Mouse (Mus musculus) neural tube, embryonic 14.5 days (tissue): Measurements from ENCODE around the gene Wdr24. TPM values are rescaled to one million over a fixed set of nuclear protein-coding genes. Genes with fewer than 3 reads are reported as not detected.

Experiments used
- ATAC-seq: fragments of 200-750 bp; cut with Nextera tagmentation; 2 replicates; pipeline ENCODE4 v1.8.0; 2017; ENCODE audit warnings: low read depth, mild to moderate bottlenecking, moderate TSS enrichment, moderate library complexity
- H3K27ac ChIP-seq: fragments of 300-500 bp; sonication (generic); 2 replicates; pipeline ENCODE4 v1.5.1; 2014; ENCODE audit warnings: low read depth, mild to moderate bottlenecking, control low read depth, low read length, moderate library complexity, mixed read lengths
- H3K27me3 ChIP-seq: fragments of 300-500 bp; sonication (generic); 2 replicates; pipeline ENCODE4 v1.6.1; 2014; ENCODE audit warnings: low read length; ENCODE audit not compliant: control insufficient read depth, insufficient read depth
- H3K36me3 ChIP-seq: fragments of 300-500 bp; sonication (generic); 2 replicates; pipeline ENCODE4 v1.6.1; 2014; ENCODE audit warnings: low read length, mixed read lengths; ENCODE audit not compliant: control insufficient read depth, insufficient read depth
- H3K4me1 ChIP-seq: fragments of 300-500 bp; sonication (generic); 2 replicates; pipeline ENCODE4 v1.6.1; 2014; ENCODE audit warnings: low read length; ENCODE audit not compliant: control insufficient read depth, insufficient read depth
- H3K4me2 ChIP-seq: fragments of 300-500 bp; sonication (generic); 2 replicates; pipeline ENCODE4 v1.6.1; 2014; ENCODE audit warnings: mild to moderate bottlenecking, low read depth, low read length, control low read depth
- H3K4me3 ChIP-seq: fragments of 300-500 bp; sonication (generic); 2 replicates; pipeline ENCODE4 v1.5.1; 2014; ENCODE audit warnings: low read depth, low read length, control low read depth, mixed read lengths
- H3K9ac ChIP-seq: fragments of 300-500 bp; sonication (generic); replicated peaks from 2 replicates; pipeline ENCODE4 v1.6.1; 2014; ENCODE audit warnings: low read depth, mild to moderate bottlenecking, control low read depth, low read length, mixed read lengths
- H3K9me3 ChIP-seq: fragments of 300-500 bp; sonication (generic); 2 replicates; pipeline ENCODE4 v1.6.1; 2016; ENCODE audit warnings: low read length; ENCODE audit not compliant: control insufficient read depth
- WGBS: fragments of 180-500 bp; shearing (Covaris S2); extraction: QIAGEN DNeasy Blood & Tissue Kit; methylation state at CpG from one replicate; pipeline ENCODE4 v1.1.7; 2014; 5-methylcytosine and 5-hydroxymethylcytosine counted together
- polyA plus RNA-seq: library from polyadenylated mRNA; unstranded; fragments of >200 nt; fragmentation: Nextera tagmentation; extraction: Ambion mirVana; gene quantifications from 2 replicates; pipeline ENCODE4 v1.2.1, GENCODE M21; 2014

Wdr24 gene
- 29.5 and 31.8 TPM in 2 replicates for polyA plus RNA-seq

DNA sequence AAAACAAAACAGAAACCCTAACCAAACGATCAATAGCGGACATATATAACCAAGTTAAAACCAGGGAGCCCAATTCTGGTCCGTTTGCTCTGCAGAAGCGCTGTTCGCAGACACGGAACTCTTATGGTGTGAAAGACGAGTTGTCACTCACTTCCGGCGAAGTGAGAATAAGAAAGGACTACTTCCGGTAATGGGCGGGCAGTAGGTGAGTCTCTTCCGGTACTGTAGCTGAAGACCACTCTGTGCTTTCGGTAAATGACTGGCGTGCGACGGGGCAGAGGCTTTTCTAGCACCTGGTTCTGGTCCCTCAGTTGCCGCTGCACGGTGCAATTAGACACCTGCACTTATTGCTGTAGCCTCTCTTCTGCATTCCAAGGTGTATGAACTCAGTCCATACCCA lies at the start of gene Wdr24:
Gene Wdr24 (plus strand): TSS at position 176 of the 400 bp plus-strand sequence.
- H3K4me3 ChIP-seq: peak within 1 kb of the TSS; percentile 54
- 0% methylated on average over 18 of the region's 18 CpGs for WGBS
- peaks cover 26% of the 10 kb centered on the region for H3K4me1 ChIP-seq
- H3K4me2 ChIP-seq: peak within 1 kb of the TSS; percentile 99
- peaks cover 11% of the 10 kb centered on the region; the same call in 1 of the 2 replicates for H3K36me3 ChIP-seq
- H3K9ac ChIP-seq: peak within 1 kb of the TSS; percentile 63
- H3K27me3 ChIP-seq: 0 out of 2 replicates have a peak, but pooled peaks cover under 1% of the 10 kb centered on the region
- H3K27ac ChIP-seq: peak within 1 kb of the TSS; percentile 53
- peak; percentile 75 for ATAC-seq
- no peaks in the 10 kb centered on the region for H3K9me3 ChIP-seq

DNA sequence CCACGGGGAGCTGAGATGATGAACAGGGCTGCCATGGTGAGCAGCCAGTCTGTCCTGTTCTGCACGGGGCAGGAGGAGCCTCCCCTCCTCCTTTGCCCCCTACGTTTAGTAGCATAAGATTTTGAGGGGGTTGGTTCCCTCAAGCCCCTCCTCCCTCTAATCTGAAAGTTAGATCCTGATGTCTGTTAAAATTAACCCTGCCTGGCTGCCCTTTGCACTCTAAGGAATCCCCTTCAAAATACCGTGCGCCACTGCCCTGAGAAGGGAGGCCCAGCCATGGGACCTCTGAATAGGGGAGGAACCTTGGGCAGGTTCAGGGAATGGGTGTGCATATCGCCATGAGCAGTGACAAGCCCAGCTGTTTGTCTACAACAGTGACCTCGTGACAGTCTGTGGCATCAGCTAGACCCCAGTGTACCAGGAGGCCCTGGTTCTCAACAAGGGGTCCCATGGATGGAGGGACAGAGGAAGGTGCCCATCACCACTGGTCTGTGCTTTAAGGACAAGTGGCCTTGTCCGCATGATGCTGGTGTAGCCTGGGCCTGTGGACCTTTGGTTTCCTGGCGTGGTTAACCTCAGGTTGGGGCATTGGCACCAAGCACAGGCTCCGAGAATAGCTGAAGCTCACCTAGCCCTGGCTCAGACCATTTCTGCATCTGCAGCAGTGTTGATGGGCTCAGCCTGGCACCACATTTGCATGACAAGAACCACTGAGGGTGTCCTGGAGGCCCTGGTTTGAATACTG lies 47.9 kb upstream of the Wdr24 start:
- 85% methylated on average over 10 of the region's 10 CpGs for WGBS
- H3K9ac ChIP-seq: no peak overlapping the region
- no peak for ATAC-seq
- peaks cover 5% of the 10 kb centered on the region; the same call in 1 of the 2 replicates for H3K4me1 ChIP-seq
- no peaks in the 10 kb centered on the region for H3K9me3 ChIP-seq
- no peak overlapping the region for H3K27ac ChIP-seq
- no peaks in the 10 kb centered on the region for H3K27me3 ChIP-seq
- H3K4me3 ChIP-seq: no peak overlapping the region
- H3K4me2 ChIP-seq: no peak overlapping the region
- no peaks in the 10 kb centered on the region; the same call in 1 of the 2 replicates for H3K36me3 ChIP-seq

DNA sequence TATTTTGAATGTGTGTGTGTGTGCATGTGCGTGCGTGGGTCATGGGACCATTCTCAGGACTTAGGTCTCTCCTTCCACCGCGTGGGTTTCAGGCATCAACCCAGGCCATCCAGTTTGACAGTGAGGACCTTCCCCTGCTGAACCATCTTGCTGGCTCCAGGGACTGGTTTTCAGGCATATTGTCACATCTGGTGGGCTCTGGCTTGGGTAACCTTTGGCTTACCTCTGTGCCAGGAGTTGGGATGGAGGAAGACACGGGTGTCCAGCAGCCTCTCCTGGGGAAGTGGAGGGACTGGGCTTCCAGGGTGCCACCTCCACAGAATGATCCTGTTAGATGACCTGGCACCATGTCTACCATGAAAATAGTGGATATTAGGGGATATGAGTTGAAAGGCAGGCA lies 45.5 kb upstream of the Wdr24 start:
- no peak for ATAC-seq
- Histone ChIP-seq H3K27ac (no peak overlapping the region), H3K4me3 (no peak overlapping the region), H3K36me3 (peaks cover 18% of the 10 kb centered on the region), H3K4me1 (peaks cover 5% of the 10 kb centered on the region; the same call in 1 of the 2 replicates), H3K27me3 (no peaks in the 10 kb centered on the region), H3K9me3 (no peaks in the 10 kb centered on the region), H3K9ac (no peak overlapping the region), H3K4me2 (no peak overlapping the region)
- 95% methylated on average over 5 of the region's 5 CpGs for WGBS

DNA sequence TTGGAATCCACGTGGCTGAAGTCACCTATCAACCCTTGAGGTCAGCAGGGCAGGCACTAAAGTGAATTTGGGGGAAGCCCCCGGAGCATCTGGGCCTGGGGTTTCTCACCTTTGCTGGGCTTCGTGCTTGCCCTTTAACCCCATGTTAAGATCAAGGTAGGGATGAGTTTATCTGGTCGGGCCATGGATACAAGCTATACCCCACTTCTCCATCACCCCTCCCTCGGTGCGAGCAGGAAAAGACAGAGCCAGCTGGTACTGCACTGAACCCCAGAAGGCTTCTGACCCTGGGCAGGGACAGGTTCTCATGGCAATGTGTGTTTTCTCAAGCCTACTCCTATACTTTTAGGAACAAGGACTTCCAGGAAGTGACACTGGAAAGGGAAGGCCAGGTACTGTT lies 42.1 kb upstream of the Wdr24 start:
- H3K9ac ChIP-seq: no peak overlapping the region
- H3K27me3 ChIP-seq: no peaks in the 10 kb centered on the region
- no peak overlapping the region for H3K4me3 ChIP-seq
- H3K9me3 ChIP-seq: no peaks in the 10 kb centered on the region
- H3K4me1 ChIP-seq: peaks cover 14% of the 10 kb centered on the region
- no peak overlapping the region for H3K4me2 ChIP-seq
- H3K36me3 ChIP-seq: peaks cover 20% of the 10 kb centered on the region
- no peak overlapping the region for H3K27ac ChIP-seq
- ATAC-seq: no peak
- WGBS: 86% methylated on average over 6 of the region's 6 CpGs

DNA sequence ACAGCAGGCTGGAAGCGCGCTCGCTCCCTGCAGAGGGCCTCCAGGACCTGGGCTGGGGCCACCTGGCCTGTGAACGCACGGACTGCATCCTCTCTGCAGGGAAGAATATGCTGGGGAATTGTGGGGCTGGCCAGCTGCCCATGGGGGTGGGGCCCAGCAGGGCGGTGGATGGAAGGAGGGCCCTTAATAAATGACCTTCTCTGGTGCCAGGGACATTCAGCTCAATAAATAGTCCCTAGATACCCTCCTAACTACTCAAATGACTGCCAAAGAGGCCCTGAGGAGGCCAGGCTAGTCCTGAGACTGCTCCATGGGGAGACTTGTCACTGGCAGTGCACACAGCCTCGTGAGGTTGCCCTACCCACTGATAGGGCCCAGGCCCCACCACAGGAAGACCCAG lies 40.3 kb upstream of the Wdr24 start:
- H3K9me3 ChIP-seq: no peaks in the 10 kb centered on the region
- no peak overlapping the region for H3K9ac ChIP-seq
- H3K4me2 ChIP-seq: no peak overlapping the region
- 63% methylated on average over 7 of the region's 7 CpGs for WGBS
- peaks cover 14% of the 10 kb centered on the region for H3K4me1 ChIP-seq
- H3K27ac ChIP-seq: no peak overlapping the region
- H3K36me3 ChIP-seq: peaks cover 20% of the 10 kb centered on the region
- no peak for ATAC-seq
- H3K4me3 ChIP-seq: no peak overlapping the region
- H3K27me3 ChIP-seq: no peaks in the 10 kb centered on the region

DNA sequence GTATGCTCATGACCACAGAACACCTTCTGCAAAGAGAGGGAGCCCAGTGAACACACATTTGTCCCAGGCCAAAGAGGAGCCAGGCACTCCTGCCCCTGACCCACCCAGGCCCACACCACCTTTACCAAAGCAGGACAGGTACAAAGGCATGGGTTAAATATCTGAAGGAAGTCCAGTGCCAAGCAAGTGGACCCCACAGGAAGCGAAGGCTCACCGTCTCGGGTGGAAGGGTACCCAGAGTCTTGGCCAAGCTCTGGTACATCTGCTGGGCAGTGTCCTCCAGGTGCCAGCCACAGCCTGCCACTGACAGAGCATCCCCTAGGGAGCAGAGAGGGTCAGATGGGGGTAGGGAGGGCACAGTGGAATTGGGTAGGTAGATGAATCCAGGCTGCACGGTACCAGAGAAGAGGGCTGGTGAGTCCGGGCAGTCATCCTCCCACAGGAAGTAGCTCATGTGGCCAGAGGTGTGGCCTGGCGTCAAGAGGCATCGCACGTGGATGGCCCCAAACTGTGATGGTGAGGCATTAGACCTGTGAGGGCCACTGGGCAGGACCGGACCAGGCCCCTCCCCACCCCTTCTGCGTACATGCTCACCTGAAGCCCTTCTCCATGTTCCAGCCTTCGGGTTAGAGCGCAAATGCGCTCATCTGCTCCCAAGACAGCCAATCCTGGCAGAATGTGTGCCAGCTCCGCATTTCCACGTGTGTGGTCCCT lies 39.4 kb upstream of the Wdr24 start:
- ATAC-seq: no peak
- Histone ChIP-seq H3K9ac (peak overlapping the region; percentile 78), H3K27ac (no peak overlapping the region), H3K4me3 (peak overlapping the region; percentile 77), H3K27me3 (no peaks in the 10 kb centered on the region), H3K9me3 (no peaks in the 10 kb centered on the region), H3K4me2 (peak overlapping the region; percentile 88), H3K36me3 (peaks cover 20% of the 10 kb centered on the region), H3K4me1 (peaks cover 14% of the 10 kb centered on the region)
- WGBS: 83% methylated on average over 15 of the region's 15 CpGs

DNA sequence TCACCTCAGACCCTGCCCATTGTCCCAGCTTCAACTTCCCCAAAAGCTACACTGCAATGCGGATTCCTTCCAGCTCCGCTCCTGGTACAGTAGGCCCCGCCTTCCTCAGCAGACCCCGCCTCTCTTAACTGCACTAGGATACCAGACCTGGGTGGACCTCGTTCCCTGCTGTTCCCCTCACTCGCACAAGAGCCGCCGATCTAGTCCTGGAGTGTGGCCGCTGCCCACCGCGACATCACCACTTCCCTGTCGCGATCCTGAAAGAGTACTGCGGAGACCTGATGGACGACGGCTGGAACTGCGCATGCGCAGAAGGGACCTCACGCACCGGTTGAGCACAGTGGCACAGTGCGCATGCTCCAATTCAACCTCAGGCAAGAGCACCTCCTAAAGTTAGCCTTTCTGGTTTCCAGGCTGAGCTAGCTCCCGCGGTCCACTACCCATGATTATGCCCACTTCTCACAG lies 38.1 kb upstream of the Wdr24 start, which contains the start of gene Haghl:
Gene Haghl (minus strand): TSS at position 393 of the 465 bp plus-strand sequence.
- H3K4me2 ChIP-seq: peak within 1 kb of the TSS; percentile 88
- H3K9ac ChIP-seq: peak within 1 kb of the TSS; percentile 78
- no peaks in the 10 kb centered on the region for H3K27me3 ChIP-seq
- peak within 1 kb of the TSS; percentile 77 for H3K4me3 ChIP-seq
- WGBS: under 1% methylated on average over 23 of the region's 23 CpGs
- peak; percentile 81 for ATAC-seq
- H3K36me3 ChIP-seq: peaks cover 20% of the 10 kb centered on the region
- peak within 1 kb of the TSS; percentile 85 for H3K27ac ChIP-seq
- H3K9me3 ChIP-seq: no peaks in the 10 kb centered on the region
- peaks cover 14% of the 10 kb centered on the region for H3K4me1 ChIP-seq

DNA sequence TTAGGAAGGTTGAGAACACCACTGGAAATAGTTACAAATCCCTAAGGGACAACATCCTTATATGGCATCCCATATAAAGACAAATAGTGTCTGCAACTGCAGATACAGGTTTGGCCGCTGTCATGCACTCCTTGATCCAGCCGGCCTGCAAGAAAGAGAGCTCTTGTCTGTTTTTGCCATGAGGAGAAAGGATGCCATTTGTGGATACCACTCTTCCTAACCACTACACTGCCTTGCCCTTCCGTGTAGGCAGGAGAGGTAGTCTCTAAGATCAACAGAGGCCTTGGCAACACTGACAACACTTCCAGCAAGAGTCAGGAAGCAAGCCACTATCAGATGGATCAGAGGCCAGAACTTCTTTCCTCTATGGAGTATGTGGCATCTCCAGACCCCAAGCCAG lies 37.1 kb upstream of the Wdr24 start, which contains the start of gene Ccdc78:
Gene Ccdc78 (plus strand): TSS at position 301 of the 400 bp plus-strand sequence.
- Histone ChIP-seq H3K4me3 (peak within 1 kb of the TSS; percentile 77), H3K4me1 (peaks cover 23% of the 10 kb centered on the region)
- WGBS: 84% methylated on average over 3 of the region's 3 CpGs

More for the DNA sequence above, 37.1 kb upstream of the Wdr24 start, which contains the start of gene Ccdc78:
- Histone ChIP-seq H3K9me3 (no peaks in the 10 kb centered on the region), H3K4me2 (peak within 1 kb of the TSS; percentile 88), H3K9ac (peak within 1 kb of the TSS; percentile 78), H3K27ac (peak within 1 kb of the TSS; percentile 85), H3K36me3 (peaks cover 16% of the 10 kb centered on the region), H3K27me3 (no peaks in the 10 kb centered on the region)
- ATAC-seq: no peak
